Mouse (Mus musculus): ENCODE measurements around the gene Srrm1.

DNA sequence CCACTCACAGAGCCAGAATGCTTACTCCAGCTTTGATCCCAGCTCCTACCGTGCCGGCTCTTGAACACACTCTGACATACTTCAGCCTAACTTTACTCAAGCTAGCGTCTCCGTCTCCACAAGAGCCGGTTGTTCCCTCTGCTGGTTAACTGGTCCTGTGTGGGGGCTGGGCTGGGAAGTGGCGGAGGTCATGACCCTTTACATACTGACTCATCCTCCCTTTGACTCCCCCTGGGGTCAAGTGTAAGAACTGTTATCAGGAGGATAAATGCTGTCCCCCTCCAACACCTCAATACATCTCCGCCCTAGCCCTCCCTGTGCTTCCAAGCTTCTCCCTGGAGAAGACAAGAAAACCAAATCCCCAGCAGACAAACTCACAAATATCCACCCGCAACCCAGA is 28.2 kb upstream of the Srrm1 start:
- TF ChIP-seq POLR2A (IDR thresholded peaks at IDR 0.05; ENCODE audit: insufficient read length, low read depth) = no peak
- no peak for TF ChIP-seq MYOG (IDR thresholded peaks at IDR 0.05; ENCODE audit: control insufficient read depth in 1 of 3, insufficient read depth in 1 of 3, insufficient read length in 2 of 3, low read depth in 2 of 3)
- no peak for TF ChIP-seq TCF12 (IDR thresholded peaks at IDR 0.05; ENCODE audit: insufficient read depth, poor library complexity, severe bottlenecking)
- TF ChIP-seq MYOD1 (IDR thresholded peaks at IDR 0.05; ENCODE audit: control insufficient read depth in 1 of 3, insufficient read length in 2 of 3, low read depth in 2 of 3) = no peak
- TF ChIP-seq MAX (IDR thresholded peaks at IDR 0.05; ENCODE audit: low read depth) = no peak
- TF ChIP-seq USF1 (IDR thresholded peaks at IDR 0.05; ENCODE audit: low read depth) = no peak
- TF ChIP-seq POLR2AphosphoS2 (IDR thresholded peaks at IDR 0.05; ENCODE audit: insufficient read length, low read depth) = no peak
- no peak for TF ChIP-seq E2F4 (IDR thresholded peaks at IDR 0.05; ENCODE audit: insufficient read depth)
- TF ChIP-seq REST (IDR thresholded peaks at IDR 0.05; ENCODE audit: insufficient read depth, insufficient read length) = no peak
- TF ChIP-seq CEBPB (IDR thresholded peaks at IDR 0.05; ENCODE audit: insufficient read depth, poor library complexity, severe bottlenecking) = no peak
- TF ChIP-seq SRF (IDR thresholded peaks at IDR 0.05; ENCODE audit: control insufficient read depth, insufficient read length, low read depth) = no peak
- TF ChIP-seq TCF3 (IDR thresholded peaks at IDR 0.05; ENCODE audit: insufficient read length, low read depth) = no peak
